Mouse (Mus musculus) urinary bladder, postnatal 10 days (tissue): Measurements from ENCODE around the gene Wfdc13.
"Not testable (repeated sequence)": the region's sequence is repeated elsewhere in the genome, so short reads cannot be mapped to it uniquely, and the experiment has no call there.

Experiments
- DNase-seq: peaks from one replicate; pipeline ENCODE4 v3.0.0; 2022; ENCODE audit warnings: low spot score

Wfdc13 gene

GRCm38 (mm10) chr2:164716194-164716786 lies 31.4 kb downstream of the Wfdc13 start:
- DNase-seq: not testable (repeated sequence)

- no peak for DNase-seq
Observed at GRCm38 (mm10) chr2:164723276-164723675, 38.4 kb downstream of the Wfdc13 start.

- no peak for DNase-seq
Observed at GRCm38 (mm10) chr2:164725895-164726619, 41.1 kb downstream of the Wfdc13 start.

- no peak for DNase-seq
Observed at GRCm38 (mm10) chr2:164731719-164732118, 46.8 kb downstream of the Wfdc13 start.

GRCm38 (mm10) chr2:164733259-164733658 lies 48.4 kb downstream of the Wfdc13 start:
- no peak for DNase-seq

GRCm38 (mm10) chr2:164734839-164735238 lies 49.9 kb downstream of the Wfdc13 start:
- DNase-seq: no peak

GRCm38 (mm10) chr2:164735446-164735845 lies 50.5 kb downstream of the Wfdc13 start:
- DNase-seq: no peak
